Mouse (Mus musculus) spleen, adult 18-20 months (tissue): ENCODE data around the gene Slc4a11.
"Not testable (repeated sequence)": the region's sequence is repeated elsewhere in the genome, so short reads cannot be mapped to it uniquely, and the experiment has no call there.

ENCODE experiments used
- DNase-seq, 2 experiments: peaks; one replicate each; pipeline ENCODE4 v3.0.0; 2022; ENCODE audit warnings: mixed read lengths in 2 of 2

Gene Slc4a11

GRCm38 (mm10) chr2:130679154-130679553 is 18.2 kb downstream of the Slc4a11 start:
- no peak for DNase-seq

- no peak for DNase-seq
Measured at GRCm38 (mm10) chr2:130677211-130677610, 20.1 kb downstream of the Slc4a11 start.

- DNase-seq = peak; percentile 75
Measured at GRCm38 (mm10) chr2:130667559-130667958, 29.8 kb downstream of the Slc4a11 start, which contains the start of gene Itpa. TSS of gene Itpa (plus strand) at chr2:130667610.

GRCm38 (mm10) chr2:130664102-130664701 is 33.1 kb downstream of the Slc4a11 start, which contains the start of gene Ddrgk1:
TSS of gene Ddrgk1 (minus strand) at chr2:130664659.
- DNase-seq = peak; percentile 84 to 92

GRCm38 (mm10) chr2:130663342-130663741 is 34.0 kb downstream of the Slc4a11 start:
- DNase-seq = no peak

GRCm38 (mm10) chr2:130658530-130658929 is 38.8 kb downstream of the Slc4a11 start:
- DNase-seq = no peak

GRCm38 (mm10) chr2:130657541-130657940 is 39.8 kb downstream of the Slc4a11 start:
- no peak for DNase-seq

- DNase-seq = no peak
Measured at GRCm38 (mm10) chr2:130656536-130656935, 40.8 kb downstream of the Slc4a11 start.

- DNase-seq = no peak
Measured at GRCm38 (mm10) chr2:130655660-130656339, 41.5 kb downstream of the Slc4a11 start.

GRCm38 (mm10) chr2:130653760-130654159 is 43.6 kb downstream of the Slc4a11 start:
- DNase-seq = no peak

- no peak for DNase-seq
Measured at GRCm38 (mm10) chr2:130653303-130653702, 44.0 kb downstream of the Slc4a11 start.

GRCm38 (mm10) chr2:130649028-130649427 is 48.3 kb downstream of the Slc4a11 start:
- DNase-seq = not testable (repeated sequence)

GRCm38 (mm10) chr2:130645198-130645597 is 52.1 kb downstream of the Slc4a11 start:
- no peak for DNase-seq

GRCm38 (mm10) chr2:130642684-130643369 is 54.5 kb downstream of the Slc4a11 start, which contains the start of gene Lzts3:
TSS of gene Lzts3 (minus strand) at chr2:130642803.
- DNase-seq = peak; percentile 87 to 94

GRCm38 (mm10) chr2:130642197-130642660 is 55.1 kb downstream of the Slc4a11 start:
- no peak for DNase-seq

- no peak for DNase-seq
Measured at GRCm38 (mm10) chr2:130641351-130642025, 55.8 kb downstream of the Slc4a11 start.

GRCm38 (mm10) chr2:130639276-130639675 is 58.0 kb downstream of the Slc4a11 start:
- no peak for DNase-seq

- no peak for DNase-seq
Measured at GRCm38 (mm10) chr2:130638101-130638611, 59.2 kb downstream of the Slc4a11 start.

GRCm38 (mm10) chr2:130635847-130636246 is 61.5 kb downstream of the Slc4a11 start:
- no peak for DNase-seq

- peak in 1 of 2 experiments; percentile 25 for DNase-seq
Measured at GRCm38 (mm10) chr2:130634739-130635411, 62.4 kb downstream of the Slc4a11 start.
